Mouse (Mus musculus): ENCODE data around the gene Mib2. TPM values are rescaled to one million over a fixed set of nuclear protein-coding genes. Genes with fewer than 3 reads are reported as not detected.
A peak's percentile ranks its signal among the peaks of the same experiment; 100 is the strongest.

Gene Mib2
- polyA plus RNA-seq, 1 experiment: 106 TPM

DNA sequence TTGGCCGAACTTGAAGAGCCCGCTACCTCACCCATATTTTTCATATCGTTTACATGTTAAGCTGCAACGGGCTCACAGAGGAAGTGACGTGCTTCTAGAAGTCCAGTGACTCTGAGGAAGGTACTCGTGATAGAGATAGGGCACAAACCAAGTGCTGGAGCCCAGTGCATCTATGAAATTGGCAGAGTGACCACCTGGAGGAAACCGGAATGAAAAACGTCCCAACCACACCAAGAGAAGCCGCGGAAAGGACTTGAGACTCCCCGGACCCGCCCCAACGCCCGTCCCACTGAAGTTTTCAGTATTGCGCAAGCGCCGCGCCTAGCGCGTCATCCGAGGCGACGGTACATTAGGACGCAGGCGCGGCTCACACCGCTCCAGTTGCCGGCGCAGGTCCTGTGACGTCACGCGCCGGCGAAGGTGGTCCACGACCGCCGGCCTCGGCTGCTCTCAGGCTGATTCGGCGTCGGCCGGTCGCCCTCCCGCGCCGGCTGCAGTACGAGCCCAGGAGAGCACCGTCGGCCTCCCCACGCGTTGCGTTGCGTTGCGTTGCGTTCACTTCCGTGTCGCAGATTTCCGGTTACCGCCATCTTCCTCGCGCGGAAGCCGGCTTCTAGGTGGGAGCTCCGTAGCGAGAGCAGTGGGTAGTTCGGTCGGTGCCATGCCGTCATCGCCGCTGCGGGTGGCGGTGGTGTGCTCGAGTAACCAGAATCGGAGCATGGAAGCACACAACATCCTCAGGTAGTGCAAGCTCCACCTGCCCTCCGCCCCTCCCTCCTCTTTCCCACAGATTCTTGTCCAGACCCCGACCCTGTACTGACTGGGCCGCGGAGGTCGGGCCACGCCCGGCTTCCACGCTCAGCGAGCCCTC, 36.0 kb upstream of the Mib2 start, which contains the start of gene Ssu72:
Ssu72 (plus strand) TSS at position 80 of the 871 bp plus-strand sequence.
- no peaks in the 10 kb centered on the region for H3K27me3 ChIP-seq (ENCODE audit: control insufficient read depth, insufficient read depth, insufficient read length)
- TF ChIP-seq SRF (IDR thresholded peaks at IDR 0.05; ENCODE audit: control insufficient read depth, insufficient read length, low read depth) (peak; percentile 78), POLR2A (IDR thresholded peaks at IDR 0.05; ENCODE audit: insufficient read length, low read depth) (peak; percentile 90), TCF12 (IDR thresholded peaks at IDR 0.05; ENCODE audit: insufficient read depth, poor library complexity, severe bottlenecking) (no peak), CEBPB (IDR thresholded peaks at IDR 0.05; ENCODE audit: insufficient read depth, poor library complexity, severe bottlenecking) (peak; percentile 98), POLR2AphosphoS2 (IDR thresholded peaks at IDR 0.05; ENCODE audit: insufficient read length, low read depth) (peak; percentile 87), MAX (IDR thresholded peaks at IDR 0.05; ENCODE audit: low read depth) (no peak), USF1 (IDR thresholded peaks at IDR 0.05; ENCODE audit: low read depth) (no peak), MYOG (IDR thresholded peaks at IDR 0.05; ENCODE audit: control insufficient read depth in 1 of 3, insufficient read depth in 1 of 3, insufficient read length in 2 of 3, low read depth in 2 of 3) (peak in 2 of 3 experiments; percentile 37 to 45), E2F4 (IDR thresholded peaks at IDR 0.05; ENCODE audit: insufficient read depth) (no peak)
- H3K4me2 ChIP-seq (ENCODE audit: low read depth): peak within 1 kb of the TSS; percentile 93
- no peaks in the 10 kb centered on the region for H3K36me3 ChIP-seq (ENCODE audit: control insufficient read depth, insufficient read depth)
- H3K4me3 ChIP-seq: peak within 1 kb of the TSS; percentile 95
- peaks cover 49% of the 10 kb centered on the region for H3K79me2 ChIP-seq (ENCODE audit: control insufficient read depth, insufficient read depth)
- H3ac ChIP-seq (ENCODE audit: control insufficient read depth, insufficient read length): peak within 1 kb of the TSS; percentile 71

DNA sequence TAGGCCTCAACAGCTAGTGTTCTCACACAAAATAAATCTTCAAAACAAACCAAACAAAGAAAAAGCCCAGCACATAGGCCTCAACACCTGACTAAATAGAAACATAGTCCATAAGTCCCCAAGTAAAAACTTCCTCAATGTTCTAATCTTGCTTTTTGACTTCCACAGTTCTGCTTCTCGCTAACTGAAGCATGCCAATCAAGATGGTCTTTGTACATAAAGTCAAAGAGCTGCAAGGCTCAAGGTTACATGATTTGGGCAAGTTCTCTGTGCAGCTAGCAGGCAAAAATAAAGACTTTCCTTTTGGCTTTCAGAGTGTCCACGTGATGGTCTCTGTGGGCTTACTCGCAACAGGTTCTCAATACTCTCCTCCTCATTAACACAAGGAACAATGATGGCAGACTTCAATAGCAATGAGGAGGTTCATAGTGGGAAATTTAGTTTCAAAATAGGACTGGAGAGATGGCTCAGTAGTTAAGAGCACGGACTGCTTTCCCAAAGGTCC, 34.5 kb upstream of the Mib2 start:
- Histone ChIP-seq H3K4me2 (ENCODE audit: low read depth) (peak overlapping the region; percentile 86), H3K27me3 (ENCODE audit: control insufficient read depth, insufficient read depth, insufficient read length) (no peaks in the 10 kb centered on the region), H3ac (ENCODE audit: control insufficient read depth, insufficient read length) (no peak overlapping the region), H3K4me3 (peak overlapping the region; percentile 95), H3K36me3 (ENCODE audit: control insufficient read depth, insufficient read depth) (no peaks in the 10 kb centered on the region), H3K79me2 (ENCODE audit: control insufficient read depth, insufficient read depth) (peaks cover 34% of the 10 kb centered on the region)
- TF ChIP-seq USF1 (IDR thresholded peaks at IDR 0.05; ENCODE audit: low read depth): no peak
- TF ChIP-seq MAX (IDR thresholded peaks at IDR 0.05; ENCODE audit: low read depth): no peak
- TF ChIP-seq POLR2A (IDR thresholded peaks at IDR 0.05; ENCODE audit: insufficient read length, low read depth): no peak
- no peak for TF ChIP-seq POLR2AphosphoS2 (IDR thresholded peaks at IDR 0.05; ENCODE audit: insufficient read length, low read depth)
- TF ChIP-seq E2F4 (IDR thresholded peaks at IDR 0.05; ENCODE audit: insufficient read depth): no peak
- no peak for TF ChIP-seq MYOG (IDR thresholded peaks at IDR 0.05; ENCODE audit: control insufficient read depth in 1 of 3, insufficient read depth in 1 of 3, insufficient read length in 2 of 3, low read depth in 2 of 3)
- TF ChIP-seq TCF3 (IDR thresholded peaks at IDR 0.05; ENCODE audit: insufficient read length, low read depth): no peak
- TF ChIP-seq CEBPB (IDR thresholded peaks at IDR 0.05; ENCODE audit: insufficient read depth, poor library complexity, severe bottlenecking): no peak
- TF ChIP-seq TCF12 (IDR thresholded peaks at IDR 0.05; ENCODE audit: insufficient read depth, poor library complexity, severe bottlenecking): no peak
- no peak for TF ChIP-seq SRF (IDR thresholded peaks at IDR 0.05; ENCODE audit: control insufficient read depth, insufficient read length, low read depth)
- no peak for TF ChIP-seq REST (IDR thresholded peaks at IDR 0.05; ENCODE audit: insufficient read depth, insufficient read length)
- TF ChIP-seq MYOD1 (IDR thresholded peaks at IDR 0.05; ENCODE audit: control insufficient read depth in 1 of 3, insufficient read length in 2 of 3, low read depth in 2 of 3): no peak

DNA sequence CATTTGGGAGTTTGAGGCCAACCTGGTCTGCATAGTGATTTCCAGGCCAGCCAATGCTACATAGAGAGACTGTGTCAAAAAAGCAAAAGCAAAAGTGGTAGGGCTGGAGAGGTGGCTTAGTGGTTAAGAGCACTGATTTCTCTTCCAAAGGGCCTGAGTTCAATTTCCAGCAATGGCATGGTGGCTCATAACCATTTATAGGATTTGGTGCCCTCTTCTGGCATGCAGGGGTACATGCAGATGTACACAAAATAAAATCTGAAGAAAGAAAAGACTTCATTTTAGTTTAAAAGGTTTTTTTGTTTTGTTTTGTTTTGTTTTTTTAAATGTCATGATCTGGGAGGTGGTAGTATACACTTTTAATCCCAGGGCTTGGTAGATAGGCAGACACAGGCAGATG, 31.4 kb upstream of the Mib2 start:
- Histone ChIP-seq H3K4me2 (ENCODE audit: low read depth) (no peak overlapping the region), H3K79me2 (ENCODE audit: control insufficient read depth, insufficient read depth) (peaks cover 3% of the 10 kb centered on the region), H3ac (ENCODE audit: control insufficient read depth, insufficient read length) (no peak overlapping the region), H3K4me3 (no peak overlapping the region), H3K27me3 (ENCODE audit: control insufficient read depth, insufficient read depth, insufficient read length) (no peaks in the 10 kb centered on the region), H3K36me3 (ENCODE audit: control insufficient read depth, insufficient read depth) (no peaks in the 10 kb centered on the region)
- no peak for TF ChIP-seq USF1 (IDR thresholded peaks at IDR 0.05; ENCODE audit: low read depth)
- no peak for TF ChIP-seq CEBPB (IDR thresholded peaks at IDR 0.05; ENCODE audit: insufficient read depth, poor library complexity, severe bottlenecking)
- no peak for TF ChIP-seq MYOD1 (IDR thresholded peaks at IDR 0.05; ENCODE audit: control insufficient read depth in 1 of 3, insufficient read length in 2 of 3, low read depth in 2 of 3)
- no peak for TF ChIP-seq TCF3 (IDR thresholded peaks at IDR 0.05; ENCODE audit: insufficient read length, low read depth)
- TF ChIP-seq POLR2A (IDR thresholded peaks at IDR 0.05; ENCODE audit: insufficient read length, low read depth): no peak
- TF ChIP-seq REST (IDR thresholded peaks at IDR 0.05; ENCODE audit: insufficient read depth, insufficient read length): no peak
- TF ChIP-seq SRF (IDR thresholded peaks at IDR 0.05; ENCODE audit: control insufficient read depth, insufficient read length, low read depth): no peak

DNA sequence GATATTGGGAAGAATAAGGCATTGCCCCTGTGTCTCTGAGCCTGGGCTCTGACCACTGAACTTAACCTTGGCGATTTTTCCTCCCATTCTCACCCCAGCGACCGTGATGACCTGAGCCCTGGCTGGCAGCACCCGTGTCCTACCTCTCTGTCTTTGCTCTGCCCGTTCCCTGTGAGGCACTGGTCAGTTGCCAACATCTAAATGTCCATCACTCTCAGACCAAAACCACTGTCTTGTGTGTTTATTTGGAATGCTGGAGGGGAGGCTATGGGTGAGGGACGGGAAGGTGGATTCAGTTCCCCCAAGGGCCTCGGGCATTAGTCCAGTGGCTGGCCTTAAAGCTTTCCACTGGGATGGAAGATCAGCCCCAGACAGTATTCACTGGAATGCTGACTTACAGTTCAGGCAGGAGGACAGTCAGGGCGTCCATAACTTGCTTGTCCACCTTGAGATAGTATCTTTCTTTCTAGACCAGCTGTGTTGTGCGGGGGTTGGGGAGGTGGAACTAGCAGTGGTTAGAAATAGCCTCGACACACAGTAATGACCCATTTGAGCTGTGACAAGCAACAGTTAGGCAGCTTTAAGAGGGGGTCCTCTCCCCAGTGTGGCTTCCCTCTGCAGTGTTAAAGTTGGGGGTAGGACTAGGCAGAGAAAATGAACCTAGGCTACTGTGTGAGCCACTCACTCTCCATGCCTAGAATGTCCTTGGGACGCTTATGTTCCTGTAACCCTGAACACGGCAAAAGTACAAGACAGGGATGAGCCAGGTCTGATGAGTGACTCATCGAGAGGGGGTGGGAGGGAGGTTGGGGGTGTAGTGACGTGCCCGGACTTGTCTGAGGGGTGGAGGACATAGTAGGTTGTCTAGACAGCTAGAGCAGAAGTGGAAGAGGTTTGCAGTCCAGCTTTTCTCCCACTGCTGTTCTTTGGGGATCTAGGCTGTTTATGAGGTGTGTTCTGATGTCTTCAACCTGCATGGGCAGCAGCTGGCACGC, 27.6 kb upstream of the Mib2 start:
- Histone ChIP-seq H3K36me3 (ENCODE audit: control insufficient read depth, insufficient read depth) (no peaks in the 10 kb centered on the region), H3K4me3 (no peak overlapping the region), H3K27me3 (ENCODE audit: control insufficient read depth, insufficient read depth, insufficient read length) (no peaks in the 10 kb centered on the region), H3K4me2 (ENCODE audit: low read depth) (peak overlapping the region; percentile 69), H3ac (ENCODE audit: control insufficient read depth, insufficient read length) (no peak overlapping the region), H3K79me2 (ENCODE audit: control insufficient read depth, insufficient read depth) (no peaks in the 10 kb centered on the region)
- TF ChIP-seq POLR2AphosphoS2 (IDR thresholded peaks at IDR 0.05; ENCODE audit: insufficient read length, low read depth): no peak
- no peak for TF ChIP-seq TCF3 (IDR thresholded peaks at IDR 0.05; ENCODE audit: insufficient read length, low read depth)
- no peak for TF ChIP-seq SRF (IDR thresholded peaks at IDR 0.05; ENCODE audit: control insufficient read depth, insufficient read length, low read depth)
- TF ChIP-seq MYOG (IDR thresholded peaks at IDR 0.05; ENCODE audit: control insufficient read depth in 1 of 3, insufficient read depth in 1 of 3, insufficient read length in 2 of 3, low read depth in 2 of 3): no peak
- no peak for TF ChIP-seq TCF12 (IDR thresholded peaks at IDR 0.05; ENCODE audit: insufficient read depth, poor library complexity, severe bottlenecking)
- no peak for TF ChIP-seq REST (IDR thresholded peaks at IDR 0.05; ENCODE audit: insufficient read depth, insufficient read length)
- no peak for TF ChIP-seq MAX (IDR thresholded peaks at IDR 0.05; ENCODE audit: low read depth)
- no peak for TF ChIP-seq POLR2A (IDR thresholded peaks at IDR 0.05; ENCODE audit: insufficient read length, low read depth)

Measured in myocyte (in vitro differentiated cells).